Mouse (Mus musculus) lung, postnatal 0 days (tissue): ENCODE data around the gene Prkcd. TPM values are rescaled to one million over a fixed set of nuclear protein-coding genes. Genes with fewer than 3 reads are reported as not detected.
A peak's percentile ranks its signal among the peaks of the same experiment; 100 is the strongest.

Experiments
- ATAC-seq: fragments of 200-750 bp; cut with Nextera tagmentation; 2 replicates; pipeline ENCODE4 v1.8.0; 2017; ENCODE audit warnings: moderate library complexity
- DNase-seq: peaks from one replicate; pipeline ENCODE4 v3.0.0-alpha.2; 2016; ENCODE audit warnings: low spot score
- H3K27ac ChIP-seq: fragments of 300-500 bp; sonication (generic); 2 replicates; pipeline ENCODE4 v1.5.1; 2014; ENCODE audit warnings: antibody characterized with exemption, mild to moderate bottlenecking, low read length, mixed read lengths
- H3K27me3 ChIP-seq: fragments of 300-500 bp; sonication (generic); replicated peaks from 2 replicates; pipeline ENCODE4 v1.6.1; 2014; ENCODE audit warnings: low read length, mixed read lengths; ENCODE audit not compliant: insufficient read depth
- H3K36me3 ChIP-seq: fragments of 300-500 bp; sonication (generic); 2 replicates; pipeline ENCODE4 v1.6.1; 2014; ENCODE audit warnings: low read length, mixed read lengths; ENCODE audit not compliant: insufficient read depth
- H3K4me1 ChIP-seq: fragments of 300-500 bp; sonication (generic); 2 replicates; pipeline ENCODE4 v1.6.1; 2014; ENCODE audit warnings: antibody characterized with exemption, low read depth, low read length, mixed read lengths; ENCODE audit not compliant: insufficient read depth
- H3K4me2 ChIP-seq: fragments of 300-500 bp; sonication (generic); replicated peaks from 2 replicates; pipeline ENCODE4 v1.6.1; 2014; ENCODE audit warnings: low read depth, mild to moderate bottlenecking, low read length, moderate library complexity, mixed read lengths
- H3K4me3 ChIP-seq: fragments of 300-500 bp; sonication (generic); 2 replicates; pipeline ENCODE4 v1.5.1; 2014; ENCODE audit warnings: low read depth, low read length
- H3K9ac ChIP-seq: fragments of 300-500 bp; sonication (generic); replicated peaks from 2 replicates; pipeline ENCODE4 v1.6.1; 2014; ENCODE audit warnings: low read depth, mild to moderate bottlenecking
- H3K9me3 ChIP-seq: fragments of 300-500 bp; sonication (generic); 2 replicates; pipeline ENCODE4 v1.6.1; 2016; ENCODE audit warnings: low read length, mixed read lengths
- CTCF ChIP-seq: IDR thresholded peaks from 2 replicates; pipeline ENCODE4 v1.5.1; 2016; ENCODE audit warnings: antibody characterized with exemption, mild to moderate bottlenecking
- EP300 ChIP-seq: IDR thresholded peaks from 2 replicates; pipeline ENCODE4 v1.6.1; 2016; ENCODE audit warnings: antibody characterized with exemption, mild to moderate bottlenecking, control low read depth
- WGBS: fragments of 180-500 bp; shearing (Covaris S2); extraction: QIAGEN DNeasy Blood & Tissue Kit; methylation state at CpG from one replicate; pipeline ENCODE4 v1.1.7; 2014; 5-methylcytosine and 5-hydroxymethylcytosine counted together
- microRNA-seq: library from miRNA; unstranded; fragments of <30 nt; microRNA quantifications from one replicate; pipeline ENCODE4, GENCODE M21; 2016
- polyA plus RNA-seq: library from polyadenylated mRNA; unstranded; fragments of >200 nt; fragmentation: Nextera tagmentation; extraction: Ambion mirVana; gene quantifications from 2 replicates; pipeline ENCODE4 v1.2.1, GENCODE M21; 2015

Gene Prkcd
- polyA plus RNA-seq, 1 experiment from 2014 or later, result 59.4 TPM

- Histone ChIP-seq H3K9me3 (no peaks in the 10 kb centered on the region), H3K4me2 (peak overlapping the region; percentile 85), H3K9ac (peak overlapping the region; percentile 68), H3K27ac (no peak overlapping the region), H3K27me3 (no peaks in the 10 kb centered on the region), H3K36me3 (no peaks in the 10 kb centered on the region), H3K4me3 (peak overlapping the region; percentile 67), H3K4me1 (peaks cover 28% of the 10 kb centered on the region; the same call in 1 of the 2 replicates)
- ATAC-seq (no peak), DNase-seq (no peak)
- TF ChIP-seq EP300 (no peak), CTCF (no peak)
- 21% methylated on average over 8 of the region's 8 CpGs for WGBS
These were observed 75.6 kb downstream of the Prkcd start for GRCm38 (mm10) chr14:30550232-30551070.

DNA sequence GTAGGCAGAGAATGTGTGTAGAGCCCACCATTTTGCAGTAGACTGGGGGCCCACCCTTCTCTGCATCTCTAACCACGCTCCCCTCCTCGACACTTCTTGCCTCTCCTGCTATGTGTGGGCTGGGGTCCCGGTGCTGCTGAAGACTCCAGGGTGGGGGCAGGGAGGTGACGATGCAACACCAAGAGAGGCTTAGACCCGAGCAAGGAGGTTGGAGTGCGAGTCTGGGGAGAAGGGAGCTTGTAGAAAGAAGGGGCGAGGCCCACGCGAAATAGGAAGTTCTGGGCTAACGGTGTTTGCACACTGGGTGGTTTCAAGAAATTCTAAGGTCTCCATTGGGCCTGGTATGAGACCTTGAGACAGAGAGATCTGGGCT is 76.2 kb downstream of the Prkcd start:
- Histone ChIP-seq H3K4me1 (peaks cover 28% of the 10 kb centered on the region; the same call in 1 of the 2 replicates), H3K27ac (peak overlapping the region; percentile 95), H3K27me3 (no peaks in the 10 kb centered on the region), H3K9ac (peak overlapping the region; percentile 68), H3K4me3 (peak overlapping the region; percentile 67), H3K9me3 (no peaks in the 10 kb centered on the region), H3K36me3 (no peaks in the 10 kb centered on the region), H3K4me2 (peak overlapping the region; percentile 85)
- TF ChIP-seq EP300 (no peak), CTCF (no peak)
- no peak for ATAC-seq
- 0% methylated on average over 10 of the region's 10 CpGs for WGBS
- peak; percentile 37 for DNase-seq

GRCm38 (mm10) chr14:30548965-30549776 is 76.8 kb downstream of the Prkcd start:
- H3K4me2 ChIP-seq, result peak overlapping the region; percentile 85
- 1% methylated on average over 61 of the region's 69 CpGs for WGBS
- peak; percentile 94 for ATAC-seq

GRCm38 (mm10) chr14:30548131-30548720 is 77.8 kb downstream of the Prkcd start, which contains the start of gene Tkt:
Gene Tkt, plus strand, starts transcription at chr14:30548359.
- H3K27me3 ChIP-seq, result no peaks in the 10 kb centered on the region
- peak within 1 kb of the TSS; percentile 67 for H3K4me3 ChIP-seq
- ATAC-seq, result peak; percentile 63
- TF ChIP-seq EP300, result no peak
- TF ChIP-seq CTCF, result no peak
- peak within 1 kb of the TSS; percentile 68 for H3K9ac ChIP-seq
- H3K9me3 ChIP-seq, result no peaks in the 10 kb centered on the region
- H3K27ac ChIP-seq, result peak within 1 kb of the TSS; percentile 95
- H3K4me1 ChIP-seq, result peaks cover 28% of the 10 kb centered on the region; the same call in 1 of the 2 replicates
- WGBS, result 23% methylated on average over 8 of the region's 8 CpGs
- H3K4me2 ChIP-seq, result peak within 1 kb of the TSS; percentile 85
- no peaks in the 10 kb centered on the region for H3K36me3 ChIP-seq
- DNase-seq, result peak; percentile 84

More at GRCm38 (mm10) chr14:30548965-30549776, 76.8 kb downstream of the Prkcd start:
- peak; percentile 96 for DNase-seq
- H3K27ac ChIP-seq, result peak overlapping the region; percentile 95
- H3K4me3 ChIP-seq, result peak overlapping the region; percentile 67
- H3K4me1 ChIP-seq, result peaks cover 28% of the 10 kb centered on the region; the same call in 1 of the 2 replicates
- no peaks in the 10 kb centered on the region for H3K9me3 ChIP-seq
- TF ChIP-seq EP300 (no peak), CTCF (no peak)
- no peaks in the 10 kb centered on the region for H3K27me3 ChIP-seq
- H3K9ac ChIP-seq, result peak overlapping the region; percentile 68
- H3K36me3 ChIP-seq, result no peaks in the 10 kb centered on the region

Small RNAs within 50 kb of the gene (microRNA-seq; reads per million reads assigned to microRNA genes)
- 2.0 reads per million for gene Mir3076

Other genes starting within 250 kb of the Prkcd start
- 8.8 and 9.0 TPM in 2 replicates for gene Dcp1a, start 146.7 kb downstream of the Prkcd start, polyA plus RNA-seq
- gene Cacna1d, start 134.8 kb downstream of the Prkcd start, polyA plus RNA-seq, result 12.5 and 14.8 TPM in 2 replicates
- gene Tkt, start 77.9 kb downstream of the Prkcd start, polyA plus RNA-seq, result 121 and 132 TPM in 2 replicates
- gene Rft1, start 28.1 kb upstream of the Prkcd start, polyA plus RNA-seq, result 14.4 and 15.5 TPM in 2 replicates
- 8.2 and 8.9 TPM in 2 replicates for gene Sfmbt1, start 88.6 kb upstream of the Prkcd start, polyA plus RNA-seq
- gene Tmem110, start 199.4 kb upstream of the Prkcd start, polyA plus RNA-seq, result 41.7 and 44.7 TPM in 2 replicates